Mouse (Mus musculus): ENCODE measurements around the gene Dbn1. TPM values are rescaled to one million over a fixed set of nuclear protein-coding genes. Genes with fewer than 3 reads are reported as not detected.

Gene Dbn1
- total RNA-seq, 1 experiment from 2014 or later: 0.12 TPM

DNA sequence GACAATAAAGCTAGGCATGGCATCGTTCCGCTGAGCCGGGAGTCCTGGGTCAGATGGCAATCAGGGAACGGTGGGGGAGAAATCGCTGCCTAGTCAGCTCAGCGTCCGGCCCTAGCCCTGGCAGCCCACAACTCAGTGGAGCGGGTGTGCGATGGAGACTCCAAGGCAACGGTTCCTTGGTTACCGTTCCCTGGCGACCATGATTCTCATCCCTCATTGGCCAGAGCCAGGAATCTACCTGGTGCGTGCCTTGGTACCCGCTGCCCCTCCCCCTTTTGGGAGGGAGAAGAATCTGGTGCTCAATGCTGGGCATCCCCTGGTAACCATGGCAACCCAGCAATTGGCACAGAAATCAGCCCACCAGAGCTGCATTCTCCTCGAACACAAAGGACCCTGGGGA is 4.3 kb downstream of the Dbn1 start:
- no peak for ATAC-seq (ENCODE audit: extremely low read depth, insufficient number of reproducible peaks, low FRiP score, poor library complexity, severe bottlenecking)

- ATAC-seq (ENCODE audit: extremely low read depth, insufficient number of reproducible peaks, low FRiP score, poor library complexity, severe bottlenecking): no peak
Measured at GRCm38 (mm10) chr13:55483071-55483470, 4.8 kb downstream of the Dbn1 start.

DNA sequence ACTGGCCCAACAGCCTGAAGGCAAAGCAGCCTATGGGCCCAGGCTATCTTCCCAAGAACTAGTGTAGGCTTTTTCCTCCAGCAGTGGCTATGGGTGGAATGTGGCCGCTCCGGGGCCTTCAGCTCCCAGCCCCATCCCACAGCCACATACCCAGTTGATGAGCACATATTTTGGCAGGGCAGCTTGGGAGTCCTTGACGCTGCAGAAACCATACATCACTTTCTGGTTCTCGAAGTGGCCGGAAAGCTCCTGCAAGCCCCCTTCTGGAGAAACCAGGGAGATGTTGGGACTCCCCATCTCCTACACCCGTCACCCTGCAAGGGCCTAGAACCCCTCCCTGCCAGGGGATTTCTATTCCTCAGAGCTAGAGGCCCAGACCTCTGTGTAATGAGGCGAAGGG is 5.4 kb downstream of the Dbn1 start:
- ATAC-seq (ENCODE audit: extremely low read depth, insufficient number of reproducible peaks, low FRiP score, poor library complexity, severe bottlenecking): no peak

- ATAC-seq (ENCODE audit: extremely low read depth, insufficient number of reproducible peaks, low FRiP score, poor library complexity, severe bottlenecking): no peak
Measured at GRCm38 (mm10) chr13:55479929-55480328, 8.0 kb downstream of the Dbn1 start.

- peak; percentile 49 for ATAC-seq (ENCODE audit: extremely low read depth, insufficient number of reproducible peaks, low FRiP score, poor library complexity, severe bottlenecking)
Measured at GRCm38 (mm10) chr13:55479008-55479407, 8.9 kb downstream of the Dbn1 start.

DNA sequence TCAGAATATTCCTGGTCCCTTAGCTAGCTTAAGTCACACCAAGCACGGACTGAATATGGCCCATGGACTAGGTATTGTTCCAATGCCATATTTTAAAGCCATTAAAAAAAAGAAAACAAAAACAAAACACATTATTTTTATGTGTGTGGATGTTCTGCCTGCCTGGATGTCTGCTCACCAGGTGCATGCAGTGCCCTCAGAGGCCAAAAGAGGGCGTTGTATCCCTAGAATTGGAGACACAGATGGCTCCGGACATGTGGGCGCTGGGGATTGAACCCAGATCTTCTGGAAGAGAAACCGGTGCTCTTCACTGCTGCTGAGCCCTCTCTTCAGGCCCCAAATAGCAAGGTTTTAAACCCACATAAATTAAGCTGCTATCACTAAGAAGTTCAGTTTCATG is 9.9 kb downstream of the Dbn1 start:
- no peak for ATAC-seq (ENCODE audit: extremely low read depth, insufficient number of reproducible peaks, low FRiP score, poor library complexity, severe bottlenecking)

GRCm38 (mm10) chr13:55477492-55477891 is 10.4 kb downstream of the Dbn1 start:
- no peak for ATAC-seq (ENCODE audit: extremely low read depth, insufficient number of reproducible peaks, low FRiP score, poor library complexity, severe bottlenecking)

DNA sequence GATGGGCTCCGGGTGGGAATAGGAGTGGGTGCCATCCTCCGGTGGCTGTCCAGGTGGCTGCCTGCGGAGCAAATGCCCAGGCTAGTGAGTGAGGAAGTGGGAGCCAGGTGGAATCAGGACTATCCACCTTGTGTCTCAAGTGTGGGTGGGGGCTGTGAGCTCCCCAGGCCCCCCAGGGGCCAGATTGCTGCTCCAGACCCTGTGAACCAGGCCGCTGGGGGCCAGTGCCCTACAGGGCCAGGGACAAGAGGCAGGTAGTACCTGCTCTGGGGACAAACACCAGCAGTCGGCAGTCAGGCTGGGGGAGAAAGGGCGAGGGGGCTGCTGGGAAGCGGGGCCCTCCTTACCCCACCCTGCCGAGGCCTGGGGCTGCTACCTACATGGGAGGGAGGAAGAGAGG is 11.7 kb downstream of the Dbn1 start:
- ATAC-seq (ENCODE audit: extremely low read depth, insufficient number of reproducible peaks, low FRiP score, poor library complexity, severe bottlenecking): no peak

DNA sequence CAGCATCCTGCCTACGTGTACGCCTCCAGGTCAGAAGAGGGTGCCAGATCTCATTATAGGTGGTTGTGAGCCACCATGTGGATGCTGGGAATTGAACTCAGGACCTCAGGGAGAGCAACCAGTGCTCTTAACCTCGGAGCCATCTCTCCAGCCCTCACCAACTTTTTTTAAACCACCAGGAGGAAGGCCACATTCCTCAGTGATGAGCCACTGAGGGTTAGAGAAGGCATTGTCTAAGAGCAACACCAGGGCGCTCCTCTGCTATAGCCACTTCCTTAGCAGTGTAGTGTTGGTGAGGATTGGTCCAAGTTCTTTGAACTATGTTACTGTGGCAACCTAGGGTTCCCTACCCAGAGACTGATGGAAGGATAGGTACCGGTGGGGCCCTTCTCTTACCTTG is 12.2 kb downstream of the Dbn1 start:
- ATAC-seq (ENCODE audit: extremely low read depth, insufficient number of reproducible peaks, low FRiP score, poor library complexity, severe bottlenecking): no peak

GRCm38 (mm10) chr13:55474621-55475069 is 13.3 kb downstream of the Dbn1 start:
- no peak for ATAC-seq (ENCODE audit: extremely low read depth, insufficient number of reproducible peaks, low FRiP score, poor library complexity, severe bottlenecking)

- no peak for ATAC-seq (ENCODE audit: extremely low read depth, insufficient number of reproducible peaks, low FRiP score, poor library complexity, severe bottlenecking)
Measured at GRCm38 (mm10) chr13:55473961-55474360, 13.9 kb downstream of the Dbn1 start.

- ATAC-seq (ENCODE audit: extremely low read depth, insufficient number of reproducible peaks, low FRiP score, poor library complexity, severe bottlenecking): no peak
Measured at GRCm38 (mm10) chr13:55473076-55473831, 14.7 kb downstream of the Dbn1 start.

GRCm38 (mm10) chr13:55472132-55473022 is 15.5 kb downstream of the Dbn1 start:
- peak; percentile 7; the same call in 1 of the 2 replicates for ATAC-seq (ENCODE audit: extremely low read depth, insufficient number of reproducible peaks, low FRiP score, poor library complexity, severe bottlenecking)

- no peak for ATAC-seq (ENCODE audit: extremely low read depth, insufficient number of reproducible peaks, low FRiP score, poor library complexity, severe bottlenecking)
Measured at GRCm38 (mm10) chr13:55471819-55472131, 16.1 kb downstream of the Dbn1 start.

- peak; percentile 46 for ATAC-seq (ENCODE audit: extremely low read depth, insufficient number of reproducible peaks, low FRiP score, poor library complexity, severe bottlenecking)
Measured at GRCm38 (mm10) chr13:55471156-55471818, 16.6 kb downstream of the Dbn1 start.

DNA sequence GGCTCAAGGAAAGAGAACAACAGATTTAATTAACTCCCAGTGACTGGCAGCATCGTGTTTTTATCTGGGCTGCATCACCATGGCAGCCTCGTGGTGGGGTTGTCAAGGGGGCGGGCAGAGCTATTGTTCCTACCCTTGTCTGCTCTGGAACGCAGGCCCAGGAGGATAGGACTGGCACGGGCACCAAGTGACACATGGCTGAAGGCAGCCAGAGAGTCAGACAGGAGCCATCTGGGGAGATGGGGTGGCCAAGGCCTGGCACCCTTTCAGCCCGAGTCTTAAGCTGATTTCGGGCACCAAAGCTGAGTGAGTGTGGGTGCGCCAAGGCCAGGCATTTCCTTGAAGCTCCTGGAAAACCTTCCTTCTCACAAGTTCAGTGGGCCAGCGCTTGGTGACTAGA is 17.5 kb downstream of the Dbn1 start:
- no peak for ATAC-seq (ENCODE audit: extremely low read depth, insufficient number of reproducible peaks, low FRiP score, poor library complexity, severe bottlenecking)

GRCm38 (mm10) chr13:55468851-55469560 is 18.9 kb downstream of the Dbn1 start:
- no peak for ATAC-seq (ENCODE audit: extremely low read depth, insufficient number of reproducible peaks, low FRiP score, poor library complexity, severe bottlenecking)

DNA sequence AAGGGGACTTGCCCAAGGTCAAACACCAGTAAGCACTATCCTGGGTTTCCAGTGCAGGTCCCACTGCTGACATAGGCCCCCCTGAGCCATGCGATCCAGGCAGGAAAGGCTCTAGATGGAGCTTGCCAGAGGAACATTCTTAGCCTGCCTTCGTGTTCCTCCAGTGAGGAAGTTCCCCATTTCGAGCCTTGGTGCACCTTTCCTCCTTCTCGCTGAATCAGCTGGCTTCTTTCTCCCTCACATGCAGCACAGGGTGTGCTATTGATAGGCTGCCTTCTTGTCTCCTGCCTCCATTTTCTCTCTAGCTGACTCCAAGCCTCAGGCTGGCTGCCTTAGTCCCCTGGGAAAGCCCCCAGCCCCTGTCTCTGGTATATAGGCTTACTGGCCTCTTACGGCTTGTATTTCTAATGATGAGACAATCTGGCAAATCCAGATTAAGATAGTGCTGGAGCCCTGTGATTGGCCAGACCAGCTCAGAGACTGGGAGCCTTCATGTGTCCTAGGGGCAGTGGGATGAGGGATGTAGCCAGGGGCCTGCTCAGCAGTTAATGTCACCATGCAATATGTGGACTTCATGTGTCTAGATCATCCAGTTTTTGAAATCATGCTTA is 22.0 kb downstream of the Dbn1 start:
- ATAC-seq (ENCODE audit: extremely low read depth, insufficient number of reproducible peaks, low FRiP score, poor library complexity, severe bottlenecking): no peak

- ATAC-seq (ENCODE audit: extremely low read depth, insufficient number of reproducible peaks, low FRiP score, poor library complexity, severe bottlenecking): no peak
Measured at GRCm38 (mm10) chr13:55465184-55465583, 22.7 kb downstream of the Dbn1 start.
